Mouse (Mus musculus): ENCODE measurements around the gene Cnbd2. TPM values are rescaled to one million over a fixed set of nuclear protein-coding genes. Genes with fewer than 3 reads are reported as not detected.

Gene Cnbd2
- 5.3 TPM for polyA plus RNA-seq (2017; shearing (Covaris generic))

GRCm38 (mm10) chr2:156312297-156312897 is at the start of gene Cnbd2, which contains the start of gene Scand1:
Cnbd2 (plus strand) TSS chr2:156312299.
Scand1 (minus strand) TSS chr2:156312704.

GRCm38 (mm10) chr2:156420694-156421380 is 108.7 kb downstream of the Cnbd2 start, which contains the start of gene Epb41l1:
Epb41l1 (plus strand) TSS chr2:156420909.

Other genes starting within 250 kb of the Cnbd2 start
- 4.3 TPM for gene Spag4, start 247.1 kb upstream of the Cnbd2 start, polyA plus RNA-seq (2017; shearing (Covaris generic))
- 60.0 TPM for gene Cpne1, start 200.3 kb upstream of the Cnbd2 start, polyA plus RNA-seq (2017; shearing (Covaris generic))
- gene Rbm12, start 200.3 kb upstream of the Cnbd2 start, polyA plus RNA-seq (2017; shearing (Covaris generic)), result 52.0 TPM
- gene Gm28036, start 185.2 kb upstream of the Cnbd2 start, polyA plus RNA-seq (2017; shearing (Covaris generic)), result 29.0 TPM
- 128 TPM for gene Romo1, start 168.3 kb upstream of the Cnbd2 start, polyA plus RNA-seq (2017; shearing (Covaris generic))
- 33.4 TPM for gene Nfs1, start 168.1 kb upstream of the Cnbd2 start, polyA plus RNA-seq (2017; shearing (Covaris generic))
- 1,812 TPM for gene Rbm39, start 132.1 kb upstream of the Cnbd2 start, polyA plus RNA-seq (2017; shearing (Covaris generic))
- 63.6 TPM for gene Phf20, start 115.8 kb upstream of the Cnbd2 start, polyA plus RNA-seq (2017; shearing (Covaris generic))
- gene Scand1, start 405 bp downstream of the Cnbd2 start, polyA plus RNA-seq (2017; shearing (Covaris generic)), result 74.1 TPM
- 0.25 TPM for gene Epb41l1, start 108.6 kb downstream of the Cnbd2 start, polyA plus RNA-seq (2017; shearing (Covaris generic))
- gene Aar2, start 235.3 kb downstream of the Cnbd2 start, polyA plus RNA-seq (2017; shearing (Covaris generic)), result 28.8 TPM

Data from effector memory CD4-positive, alpha-beta T cell, adult 5 months (primary cell).